Mouse (Mus musculus): ENCODE data around the gene Bhlhe41. TPM values are rescaled to one million over a fixed set of nuclear protein-coding genes. Genes with fewer than 3 reads are reported as not detected.

The Bhlhe41 gene
- polyA plus RNA-seq, 1 experiment from 2014 or later: 8.2 TPM

DNA sequence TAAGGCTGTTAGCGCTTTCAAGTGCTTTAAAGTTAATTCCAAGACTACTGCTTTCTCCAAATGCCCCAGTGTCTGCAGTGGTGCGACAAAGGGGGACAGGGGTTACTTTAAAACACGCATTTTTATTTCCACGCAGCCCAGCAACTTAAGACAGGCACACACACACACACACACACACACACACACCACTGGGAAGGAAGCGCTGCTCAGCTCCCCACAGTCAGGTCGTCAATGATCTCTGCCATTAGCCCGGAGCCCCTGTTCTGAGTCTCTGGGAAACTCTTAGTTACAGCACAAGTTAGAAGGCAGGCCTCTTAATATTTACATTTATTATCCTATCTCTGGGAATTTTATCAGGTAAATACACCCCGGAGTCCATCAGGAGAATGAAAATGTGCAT lies 1.2 kb downstream of the Bhlhe41 start:
- Histone ChIP-seq H3K4me3 (peak overlapping the region; percentile 58), H3K9me3 (no peaks in the 10 kb centered on the region), H3K36me3 (replicated peaks) (no peaks in the 10 kb centered on the region), H3K4me2 (peak overlapping the region; percentile 99), H3K4me1 (peaks cover 46% of the 10 kb centered on the region), H3K27me3 (replicated peaks) (peaks cover 27% of the 10 kb centered on the region), H3K27ac (0 out of 2 replicates have a peak overlapping the region, but pooled peaks have one; percentile 55), H3K9ac (peak overlapping the region; percentile 71; the same call in 1 of the 2 replicates)
- 2% methylated on average over 8 of the region's 8 CpGs for WGBS
- no peak for ATAC-seq (replicated peaks)

- ATAC-seq (replicated peaks): peak; percentile 76
- Histone ChIP-seq H3K9ac (peak overlapping the region; percentile 71), H3K27me3 (replicated peaks) (peaks cover 24% of the 10 kb centered on the region; the same call in 1 of the 2 replicates), H3K9me3 (no peaks in the 10 kb centered on the region), H3K27ac (peak overlapping the region; percentile 65), H3K4me1 (peaks cover 46% of the 10 kb centered on the region), H3K4me3 (peak overlapping the region; percentile 58), H3K36me3 (replicated peaks) (no peaks in the 10 kb centered on the region), H3K4me2 (peak overlapping the region; percentile 99)
- under 1% methylated on average over 86 of the region's 105 CpGs for WGBS
Observed at GRCm38 (mm10) chr6:145863065-145863971, 2.0 kb downstream of the Bhlhe41 start.

- WGBS: under 1% methylated on average over 35 of the region's 35 CpGs
- no peak for ATAC-seq (replicated peaks)
- H3K27me3 ChIP-seq (replicated peaks): peaks cover 21% of the 10 kb centered on the region; the same call in 1 of the 2 replicates
Observed at GRCm38 (mm10) chr6:145862739-145863064, 2.7 kb downstream of the Bhlhe41 start.

GRCm38 (mm10) chr6:145862321-145862720 lies 3.0 kb downstream of the Bhlhe41 start:
- Histone ChIP-seq H3K27me3 (replicated peaks) (peaks cover 21% of the 10 kb centered on the region; the same call in 1 of the 2 replicates), H3K9me3 (no peaks in the 10 kb centered on the region), H3K4me2 (peak overlapping the region; percentile 99), H3K36me3 (replicated peaks) (no peaks in the 10 kb centered on the region), H3K4me3 (peak overlapping the region; percentile 58), H3K27ac (no peak overlapping the region), H3K4me1 (peaks cover 46% of the 10 kb centered on the region), H3K9ac (peak overlapping the region; percentile 71)
- 22% methylated on average over 4 of the region's 4 CpGs for WGBS
- ATAC-seq (replicated peaks): no peak

More at GRCm38 (mm10) chr6:145862739-145863064, 2.7 kb downstream of the Bhlhe41 start:
- Histone ChIP-seq H3K27ac (peak overlapping the region; percentile 65), H3K4me3 (peak overlapping the region; percentile 58), H3K9ac (peak overlapping the region; percentile 71), H3K36me3 (replicated peaks) (no peaks in the 10 kb centered on the region), H3K9me3 (no peaks in the 10 kb centered on the region), H3K4me1 (peaks cover 46% of the 10 kb centered on the region), H3K4me2 (peak overlapping the region; percentile 99)

GRCm38 (mm10) chr6:145861462-145862227 lies 3.7 kb downstream of the Bhlhe41 start:
- WGBS: 68% methylated on average over 9 of the region's 9 CpGs
- Histone ChIP-seq H3K27ac (no peak overlapping the region), H3K36me3 (replicated peaks) (no peaks in the 10 kb centered on the region), H3K4me2 (peak overlapping the region; percentile 99), H3K4me3 (peak overlapping the region; percentile 58), H3K4me1 (peaks cover 43% of the 10 kb centered on the region), H3K9ac (no peak overlapping the region), H3K9me3 (no peaks in the 10 kb centered on the region), H3K27me3 (replicated peaks) (peaks cover 21% of the 10 kb centered on the region; the same call in 1 of the 2 replicates)
- no peak for ATAC-seq (replicated peaks)

- Histone ChIP-seq H3K4me1 (peaks cover 40% of the 10 kb centered on the region), H3K4me3 (no peak overlapping the region), H3K9me3 (no peaks in the 10 kb centered on the region), H3K27ac (no peak overlapping the region), H3K27me3 (replicated peaks) (peaks cover 21% of the 10 kb centered on the region; the same call in 1 of the 2 replicates), H3K4me2 (no peak overlapping the region), H3K9ac (no peak overlapping the region), H3K36me3 (replicated peaks) (no peaks in the 10 kb centered on the region)
- ATAC-seq (replicated peaks): no peak
- 61% methylated on average over 2 of the region's 2 CpGs for WGBS
Observed at GRCm38 (mm10) chr6:145860350-145860749, 5.0 kb downstream of the Bhlhe41 start.

DNA sequence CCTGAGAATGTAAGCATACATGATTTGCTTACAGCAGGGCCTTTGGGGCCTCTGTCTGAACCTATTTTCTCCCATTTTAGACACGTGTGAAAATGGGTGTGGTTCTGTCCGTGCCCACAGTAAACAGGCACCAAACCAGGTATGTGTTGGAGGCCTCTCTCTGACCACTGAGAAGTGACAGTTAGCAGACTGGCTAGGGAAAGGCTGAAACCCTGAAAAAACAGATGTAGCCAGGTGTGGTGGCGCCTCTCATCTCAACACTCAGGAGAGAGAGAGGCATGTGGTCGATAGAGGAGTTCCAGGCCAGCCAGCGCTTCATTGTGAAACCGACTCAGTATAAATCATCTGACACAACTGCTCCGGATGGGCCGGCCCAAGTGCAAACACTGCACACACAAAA lies 6.9 kb downstream of the Bhlhe41 start:
- peaks cover 21% of the 10 kb centered on the region; the same call in 1 of the 2 replicates for H3K27me3 ChIP-seq (replicated peaks)
- no peaks in the 10 kb centered on the region for H3K9me3 ChIP-seq
- H3K9ac ChIP-seq: no peak overlapping the region
- H3K4me2 ChIP-seq: no peak overlapping the region
- no peak overlapping the region for H3K4me3 ChIP-seq
- H3K36me3 ChIP-seq (replicated peaks): no peaks in the 10 kb centered on the region
- no peak for ATAC-seq (replicated peaks)
- WGBS: 82% methylated on average over 8 of the region's 8 CpGs
- H3K4me1 ChIP-seq: peaks cover 30% of the 10 kb centered on the region
- H3K27ac ChIP-seq: no peak overlapping the region

GRCm38 (mm10) chr6:145857428-145857827 lies 7.9 kb downstream of the Bhlhe41 start:
- no peaks in the 10 kb centered on the region for H3K9me3 ChIP-seq
- no peak overlapping the region for H3K27ac ChIP-seq
- peaks cover 26% of the 10 kb centered on the region for H3K4me1 ChIP-seq
- H3K9ac ChIP-seq: no peak overlapping the region
- WGBS: 91% methylated on average over 7 of the region's 7 CpGs
- no peak overlapping the region for H3K4me3 ChIP-seq
- no peaks in the 10 kb centered on the region for H3K36me3 ChIP-seq (replicated peaks)
- ATAC-seq (replicated peaks): no peak
- peaks cover 21% of the 10 kb centered on the region; the same call in 1 of the 2 replicates for H3K27me3 ChIP-seq (replicated peaks)
- no peak overlapping the region for H3K4me2 ChIP-seq

DNA sequence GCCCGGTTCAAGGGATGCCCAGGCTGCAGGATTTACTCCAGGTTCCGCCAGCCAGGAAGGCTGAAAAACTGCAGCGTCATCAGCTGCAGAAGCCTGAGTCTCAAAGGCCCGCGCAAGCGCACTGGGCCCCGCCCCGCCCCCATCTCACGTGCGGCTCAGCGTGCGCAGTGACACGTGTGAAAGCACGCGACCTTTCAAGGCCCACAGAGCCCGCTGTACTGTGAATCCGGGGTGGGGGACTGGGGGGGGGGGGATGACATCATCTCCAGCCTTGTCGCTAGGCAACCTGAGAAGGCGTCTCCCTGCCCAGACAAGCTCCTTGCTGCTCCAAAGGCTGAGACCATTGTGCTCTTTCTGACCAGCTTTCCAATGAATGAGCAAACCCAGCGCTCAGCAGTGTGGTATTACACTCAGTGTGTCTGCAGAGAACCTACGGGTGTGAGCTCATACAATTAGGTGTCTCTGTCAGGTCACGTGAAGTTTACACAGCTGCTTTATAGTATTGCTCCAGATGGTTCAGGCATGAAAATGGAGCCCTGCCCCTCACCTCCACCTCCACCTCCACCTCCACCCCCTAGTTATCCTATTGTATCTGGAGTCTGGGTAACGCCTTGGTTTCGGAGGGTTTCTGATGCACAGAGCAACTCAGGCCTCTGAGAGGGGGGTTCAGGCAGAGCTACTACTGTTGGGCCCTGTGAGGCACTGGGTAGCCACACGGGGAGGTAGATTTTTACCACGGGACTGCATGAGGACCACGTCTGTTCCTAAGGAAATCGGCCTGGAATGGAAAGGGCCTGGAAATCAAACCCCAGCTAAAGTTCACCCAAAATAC lies 9.4 kb downstream of the Bhlhe41 start:
- H3K4me3 ChIP-seq: peak overlapping the region; percentile 33
- 3% methylated on average over 28 of the region's 28 CpGs for WGBS
- H3K9ac ChIP-seq: peak overlapping the region; percentile 37; the same call in 1 of the 2 replicates
- H3K4me1 ChIP-seq: peaks cover 17% of the 10 kb centered on the region
- H3K27me3 ChIP-seq (replicated peaks): peaks cover 15% of the 10 kb centered on the region; the same call in 1 of the 2 replicates
- H3K36me3 ChIP-seq (replicated peaks): no peaks in the 10 kb centered on the region
- ATAC-seq (replicated peaks): peak; percentile 95
- peak overlapping the region; percentile 61 for H3K4me2 ChIP-seq
- H3K27ac ChIP-seq: peak overlapping the region; percentile 62
- no peaks in the 10 kb centered on the region for H3K9me3 ChIP-seq

GRCm38 (mm10) chr6:145854756-145855155 lies 10.6 kb downstream of the Bhlhe41 start:
- no peak overlapping the region for H3K4me3 ChIP-seq
- peaks cover 17% of the 10 kb centered on the region for H3K4me1 ChIP-seq
- H3K9ac ChIP-seq: no peak overlapping the region
- WGBS: 56% methylated on average over 5 of the region's 5 CpGs
- no peak overlapping the region for H3K27ac ChIP-seq
- H3K4me2 ChIP-seq: no peak overlapping the region
- no peak for ATAC-seq (replicated peaks)
- no peaks in the 10 kb centered on the region for H3K9me3 ChIP-seq
- H3K27me3 ChIP-seq (replicated peaks): peaks cover 15% of the 10 kb centered on the region; the same call in 1 of the 2 replicates
- H3K36me3 ChIP-seq (replicated peaks): no peaks in the 10 kb centered on the region

- Histone ChIP-seq H3K9me3 (no peaks in the 10 kb centered on the region), H3K4me2 (no peak overlapping the region), H3K36me3 (replicated peaks) (no peaks in the 10 kb centered on the region), H3K27me3 (replicated peaks) (0 out of 2 replicates have a peak, but pooled peaks cover 9% of the 10 kb centered on the region), H3K4me3 (no peak overlapping the region), H3K9ac (no peak overlapping the region), H3K4me1 (peaks cover 17% of the 10 kb centered on the region), H3K27ac (no peak overlapping the region)
- ATAC-seq (replicated peaks): no peak
- 92% methylated on average over 10 of the region's 10 CpGs for WGBS
Observed at GRCm38 (mm10) chr6:145853356-145854079, 11.8 kb downstream of the Bhlhe41 start.
